Mouse (Mus musculus) lung, adult 2 months (tissue): ENCODE measurements around the gene Sncb. TPM values are rescaled to one million over a fixed set of nuclear protein-coding genes. Genes with fewer than 3 reads are reported as not detected.
A peak's percentile ranks its signal among the peaks of the same experiment; 100 is the strongest.

Source experiments
- DNase-seq: peaks from one replicate; pipeline ENCODE4 v3.0.0; 2022
- H3K4me1 ChIP-seq: fragments of 200-500 bp; 2 replicates; pipeline ENCODE4 v1.6.1; 2011; ENCODE audit warnings: low read length; ENCODE audit not compliant: control insufficient read depth, insufficient read depth
- H3K4me3 ChIP-seq: fragments of 200-500 bp; replicated peaks from 2 replicates; pipeline ENCODE3; 2011; ENCODE audit warnings: low read depth, mild to moderate bottlenecking, control low read depth, low read length; ENCODE audit errors: extremely low read depth
- CTCF ChIP-seq: fragments of 200-500 bp; IDR thresholded peaks from 2 replicates; pipeline ENCODE4 v1.5.1; 2011; ENCODE audit warnings: mild to moderate bottlenecking, low read length, control low read depth; ENCODE audit not compliant: insufficient read depth
- POLR2A ChIP-seq: fragments of 200-500 bp; IDR thresholded peaks from 2 replicates; pipeline ENCODE4 v1.6.1; 2011; ENCODE audit warnings: low read depth, mild to moderate bottlenecking, control low read depth, low read length, borderline replicate concordance; ENCODE audit errors: extremely low read depth
- WGBS: fragments of 180-500 bp; shearing (Covaris S2); methylation state at CpG from one replicate; pipeline ENCODE4 v1.1.7; 2018; 5-methylcytosine and 5-hydroxymethylcytosine counted together
- polyA plus RNA-seq: library from polyadenylated mRNA; depleted of rRNA; stranded (reverse); fragments of >200 nt; gene quantifications from 2 replicates; pipeline ENCODE4 v1.2.3, GENCODE M21; 2012; rRNA removed

The Sncb gene
- polyA plus RNA-seq, 1 experiment: not detected

GRCm38 (mm10) chr13:54716916-54717315 lies 49.5 kb downstream of the Sncb start:
- DNase-seq: peak; percentile 31
- H3K4me3 ChIP-seq: no peak overlapping the region
- WGBS: 4% methylated on average over 5 of the region's 5 CpGs
- TF ChIP-seq POLR2A: no peak
- TF ChIP-seq CTCF: peak; percentile 58
- no peaks in the 10 kb centered on the region for H3K4me1 ChIP-seq

- TF ChIP-seq POLR2A: no peak
- TF ChIP-seq CTCF: no peak
- no peak overlapping the region for H3K4me3 ChIP-seq
- WGBS: 57% methylated on average over 10 of the region's 10 CpGs
- DNase-seq: no peak
- no peaks in the 10 kb centered on the region for H3K4me1 ChIP-seq
Observed at GRCm38 (mm10) chr13:54714996-54715395, 51.4 kb downstream of the Sncb start.

GRCm38 (mm10) chr13:54714393-54714792 lies 52.0 kb downstream of the Sncb start:
- no peak for DNase-seq
- 39% methylated on average over 4 of the region's 4 CpGs for WGBS
- no peak overlapping the region for H3K4me3 ChIP-seq
- H3K4me1 ChIP-seq: no peaks in the 10 kb centered on the region
- TF ChIP-seq CTCF: no peak
- TF ChIP-seq POLR2A: no peak

- Histone ChIP-seq H3K4me3 (no peak overlapping the region), H3K4me1 (no peaks in the 10 kb centered on the region)
- TF ChIP-seq CTCF: no peak
- no peak for TF ChIP-seq POLR2A
- WGBS: 81% methylated on average over 3 of the region's 3 CpGs
- no peak for DNase-seq
Observed at GRCm38 (mm10) chr13:54710866-54711265, 55.5 kb downstream of the Sncb start.

Other genes starting within 250 kb of the Sncb start
- 106 TPM in 2 replicates for gene 4833439L19Rik, start 201.2 kb downstream of the Sncb start, polyA plus RNA-seq
- gene Arl10, start 191.6 kb downstream of the Sncb start, polyA plus RNA-seq: 30.8 and 41.5 TPM in 2 replicates
- gene Nop16, start 176.5 kb downstream of the Sncb start, polyA plus RNA-seq: 4.8 and 9.1 TPM in 2 replicates
- gene Higd2a, start 176.4 kb downstream of the Sncb start, polyA plus RNA-seq: 110 and 112 TPM in 2 replicates
- 96.4 and 109 TPM in 2 replicates for gene Cltb, start 155.3 kb downstream of the Sncb start, polyA plus RNA-seq
- 16.1 and 27.7 TPM in 2 replicates for gene Faf2, start 144.8 kb downstream of the Sncb start, polyA plus RNA-seq
- gene Rnf44, start 72.7 kb downstream of the Sncb start, polyA plus RNA-seq: 256 and 338 TPM in 2 replicates
- 0.05 and 1.1 TPM in 2 replicates for gene Cdhr2, start 65.1 kb downstream of the Sncb start, polyA plus RNA-seq
- gene Gprin1, start 16.7 kb downstream of the Sncb start, polyA plus RNA-seq: 0.07 and 0.09 TPM in 2 replicates
- gene Eif4e1b, start 17.4 kb upstream of the Sncb start, polyA plus RNA-seq: not detected in 2 replicates
- 32.1 and 34.7 TPM in 2 replicates for gene Tspan17, start 22.8 kb upstream of the Sncb start, polyA plus RNA-seq
- gene Unc5a, start 182.8 kb upstream of the Sncb start, polyA plus RNA-seq: 2.9 and 3.7 TPM in 2 replicates